Mouse (Mus musculus) limb, embryonic 12.5 days (tissue): Measurements from ENCODE around the gene Ddx20. TPM values are rescaled to one million over a fixed set of nuclear protein-coding genes. Genes with fewer than 3 reads are reported as not detected.
"Not testable (repeated sequence)": the region's sequence is repeated elsewhere in the genome, so short reads cannot be mapped to it uniquely, and the experiment has no call there.

ENCODE experiments used
- ATAC-seq: fragments of 200-750 bp; cut with Nextera tagmentation; 2 replicates; pipeline ENCODE4 v1.8.0; 2017; ENCODE audit warnings: low read depth, moderate TSS enrichment; ENCODE audit not compliant: insufficient number of reproducible peaks, insufficient read depth, low FRiP score, low TSS enrichment
- H3K27ac ChIP-seq: fragments of 300-500 bp; sonication (generic); 2 replicates; pipeline ENCODE4 v1.5.1; 2016; ENCODE audit warnings: mild to moderate bottlenecking, moderate library complexity
- H3K27me3 ChIP-seq: fragments of 300-500 bp; sonication (generic); 2 replicates; pipeline ENCODE4 v1.6.1; 2016; ENCODE audit warnings: mild to moderate bottlenecking, moderate library complexity
- H3K36me3 ChIP-seq: fragments of 300-500 bp; sonication (generic); 2 replicates; pipeline ENCODE4 v1.6.1; 2016; ENCODE audit warnings: mild to moderate bottlenecking, moderate library complexity
- H3K4me1 ChIP-seq: fragments of 300-500 bp; sonication (generic); replicated peaks from 2 replicates; pipeline ENCODE4 v1.6.1; 2016
- H3K4me2 ChIP-seq: fragments of 300-500 bp; sonication (generic); 2 replicates; pipeline ENCODE4 v1.6.1; 2016; ENCODE audit warnings: mild to moderate bottlenecking, moderate library complexity
- H3K4me3 ChIP-seq: fragments of 300-500 bp; sonication (generic); replicated peaks from 2 replicates; pipeline ENCODE4 v1.5.1; 2016; ENCODE audit warnings: mild to moderate bottlenecking
- H3K9ac ChIP-seq: fragments of 300-500 bp; sonication (generic); replicated peaks from 2 replicates; pipeline ENCODE4 v1.6.1; 2016; ENCODE audit warnings: mild to moderate bottlenecking, moderate library complexity
- H3K9me3 ChIP-seq: fragments of 300-500 bp; sonication (generic); 2 replicates; pipeline ENCODE4 v1.6.1; 2016; ENCODE audit warnings: mild to moderate bottlenecking, moderate library complexity
- WGBS: fragments of 180-500 bp; shearing (Covaris S2); methylation state at CpG from one replicate; pipeline ENCODE4 v1.1.7; 2016; 5-methylcytosine and 5-hydroxymethylcytosine counted together
- polyA plus RNA-seq: library from polyadenylated mRNA; unstranded; fragments of >200 nt; fragmentation: Nextera tagmentation; extraction: Ambion mirVana; gene quantifications from 2 replicates; pipeline ENCODE4 v1.2.1, GENCODE M21; 2016

Ddx20 gene
- polyA plus RNA-seq, 1 experiment from 2014 or later: 47.4 TPM

- Histone ChIP-seq H3K27me3 (peaks cover 55% of the 10 kb centered on the region), H3K4me1 (peaks cover 16% of the 10 kb centered on the region), H3K9ac (peak within 1 kb of the TSS; percentile 69), H3K4me2 (peak within 1 kb of the TSS; percentile 99), H3K27ac (0 out of 2 replicates have a peak within 1 kb of the TSS, but pooled peaks have one; percentile 23), H3K4me3 (peak within 1 kb of the TSS; percentile 56), H3K36me3 (no peaks in the 10 kb centered on the region), H3K9me3 (no peaks in the 10 kb centered on the region)
- ATAC-seq: peak; percentile 94
- WGBS: 3% methylated on average over 38 of the region's 43 CpGs
These were observed 16.9 kb upstream of the Ddx20 start, which contains the start of gene Inka2 for GRCm38 (mm10) chr3:105704031-105705008. TSS of gene Inka2 (plus strand) at chr3:105704599.

GRCm38 (mm10) chr3:105703571-105703970, 16.2 kb upstream of the Ddx20 start:
- WGBS: 31% methylated on average over 6 of the region's 6 CpGs
- H3K27ac ChIP-seq: no peak overlapping the region
- ATAC-seq: no peak
- no peak overlapping the region for H3K4me3 ChIP-seq
- H3K36me3 ChIP-seq: no peaks in the 10 kb centered on the region
- no peak overlapping the region for H3K9ac ChIP-seq
- H3K4me1 ChIP-seq: peaks cover 16% of the 10 kb centered on the region
- no peaks in the 10 kb centered on the region for H3K9me3 ChIP-seq
- peaks cover 55% of the 10 kb centered on the region for H3K27me3 ChIP-seq
- H3K4me2 ChIP-seq: peak overlapping the region; percentile 99; the same call in 1 of the 2 replicates

GRCm38 (mm10) chr3:105701399-105701798, 14.0 kb upstream of the Ddx20 start:
- Histone ChIP-seq H3K27me3 (peaks cover 54% of the 10 kb centered on the region), H3K4me1 (peaks cover 16% of the 10 kb centered on the region), H3K27ac (no peak overlapping the region), H3K9me3 (no peaks in the 10 kb centered on the region), H3K9ac (no peak overlapping the region), H3K4me3 (no peak overlapping the region), H3K4me2 (no peak overlapping the region), H3K36me3 (no peaks in the 10 kb centered on the region)
- ATAC-seq: no peak
- WGBS: 53% methylated on average over 5 of the region's 5 CpGs

GRCm38 (mm10) chr3:105700786-105701185, 13.4 kb upstream of the Ddx20 start:
- H3K9ac ChIP-seq, H3K9me3 ChIP-seq, H3K4me2 ChIP-seq, H3K36me3 ChIP-seq, H3K4me3 ChIP-seq, H3K27ac ChIP-seq, ATAC-seq: not testable (repeated sequence)
- Histone ChIP-seq H3K27me3 (peaks cover 54% of the 10 kb centered on the region), H3K4me1 (peaks cover 16% of the 10 kb centered on the region)
- WGBS: 38% methylated on average over 1 of the region's 1 CpGs

- H3K36me3 ChIP-seq: no peaks in the 10 kb centered on the region
- WGBS: 39% methylated on average over 3 of the region's 3 CpGs
- no peak overlapping the region for H3K9ac ChIP-seq
- no peak for ATAC-seq
- no peak overlapping the region for H3K27ac ChIP-seq
- no peak overlapping the region for H3K4me2 ChIP-seq
- no peaks in the 10 kb centered on the region for H3K9me3 ChIP-seq
- H3K27me3 ChIP-seq: peaks cover 59% of the 10 kb centered on the region
- peaks cover 4% of the 10 kb centered on the region for H3K4me1 ChIP-seq
- H3K4me3 ChIP-seq: no peak overlapping the region
These were observed 12.0 kb upstream of the Ddx20 start for GRCm38 (mm10) chr3:105699241-105699933.

- no peak for ATAC-seq
- Histone ChIP-seq H3K27me3 (peaks cover 61% of the 10 kb centered on the region), H3K36me3 (no peaks in the 10 kb centered on the region), H3K27ac (no peak overlapping the region), H3K4me1 (no peaks in the 10 kb centered on the region; the same call in 1 of the 2 replicates), H3K9me3 (no peaks in the 10 kb centered on the region), H3K4me2 (no peak overlapping the region), H3K4me3 (no peak overlapping the region), H3K9ac (no peak overlapping the region)
- 85% methylated on average over 1 of the region's 1 CpGs for WGBS
These were observed 10.9 kb upstream of the Ddx20 start for GRCm38 (mm10) chr3:105698311-105698710.

- no peaks in the 10 kb centered on the region for H3K9me3 ChIP-seq
- H3K27me3 ChIP-seq: peaks cover 54% of the 10 kb centered on the region
- no peak overlapping the region for H3K4me3 ChIP-seq
- WGBS: 60% methylated on average over 5 of the region's 5 CpGs
- no peaks in the 10 kb centered on the region for H3K36me3 ChIP-seq
- ATAC-seq: no peak
- H3K4me2 ChIP-seq: no peak overlapping the region
- no peak overlapping the region for H3K27ac ChIP-seq
- no peaks in the 10 kb centered on the region; the same call in 1 of the 2 replicates for H3K4me1 ChIP-seq
- no peak overlapping the region for H3K9ac ChIP-seq
These were observed 9.7 kb upstream of the Ddx20 start for GRCm38 (mm10) chr3:105697148-105697441.

GRCm38 (mm10) chr3:105696387-105697147, 9.2 kb upstream of the Ddx20 start:
- no peak overlapping the region for H3K9ac ChIP-seq
- no peak overlapping the region for H3K4me3 ChIP-seq
- WGBS: 69% methylated on average over 17 of the region's 17 CpGs
- no peaks in the 10 kb centered on the region for H3K36me3 ChIP-seq
- H3K4me2 ChIP-seq: peak overlapping the region; percentile 40
- H3K4me1 ChIP-seq: no peaks in the 10 kb centered on the region; the same call in 1 of the 2 replicates
- H3K9me3 ChIP-seq: no peaks in the 10 kb centered on the region
- peaks cover 52% of the 10 kb centered on the region for H3K27me3 ChIP-seq
- no peak overlapping the region for H3K27ac ChIP-seq
- ATAC-seq: no peak

- Histone ChIP-seq H3K9me3 (no peaks in the 10 kb centered on the region), H3K4me2 (peak overlapping the region; percentile 40), H3K4me1 (no peaks in the 10 kb centered on the region; the same call in 1 of the 2 replicates), H3K27me3 (peaks cover 48% of the 10 kb centered on the region), H3K9ac (no peak overlapping the region), H3K4me3 (no peak overlapping the region), H3K27ac (no peak overlapping the region), H3K36me3 (no peaks in the 10 kb centered on the region)
- WGBS: 36% methylated on average over 20 of the region's 20 CpGs
- ATAC-seq: no peak
These were observed 8.4 kb upstream of the Ddx20 start for GRCm38 (mm10) chr3:105695476-105696386.
